Mouse (Mus musculus) small intestine, adult 2 months (tissue): ENCODE results near the gene Pitpnc1. TPM values are rescaled to one million over a fixed set of nuclear protein-coding genes. Genes with fewer than 3 reads are reported as not detected.

Experiments used
- H3K27ac ChIP-seq: fragments of 200-500 bp; 2 replicates; pipeline ENCODE4 v1.5.1; 2012; ENCODE audit warnings: low read depth, low read length, control low read depth, inconsistent platforms; ENCODE audit not compliant: insufficient read depth
- H3K27me3 ChIP-seq: fragments of 200-500 bp; 2 replicates; pipeline ENCODE4 v1.6.1; 2012; ENCODE audit warnings: mild to moderate bottlenecking, moderate library complexity, low read length, inconsistent platforms; ENCODE audit not compliant: control insufficient read depth, insufficient read depth
- H3K36me3 ChIP-seq: fragments of 200-500 bp; 2 replicates; pipeline ENCODE4 v1.6.1; 2012; ENCODE audit warnings: mild to moderate bottlenecking, low read length, control low read depth, inconsistent platforms; ENCODE audit not compliant: control insufficient read depth, insufficient read depth
- H3K4me1 ChIP-seq: fragments of 200-500 bp; 2 replicates; pipeline ENCODE4 v1.6.1; 2012; ENCODE audit warnings: low read length, inconsistent platforms, mixed read lengths; ENCODE audit not compliant: control insufficient read depth, insufficient read depth, insufficient read length
- H3K4me3 ChIP-seq: fragments of 200-500 bp; 2 replicates; pipeline ENCODE4 v1.5.1; 2012; ENCODE audit warnings: low read depth, mild to moderate bottlenecking, control low read depth, inconsistent platforms, low read length, moderate library complexity
- CTCF ChIP-seq: fragments of 200-500 bp; IDR thresholded peaks from 2 replicates; pipeline ENCODE4 v1.5.1; 2012; ENCODE audit warnings: low read depth, mild to moderate bottlenecking, control low read depth, inconsistent platforms, low read length, moderate library complexity, mixed read lengths; ENCODE audit not compliant: insufficient replicate concordance, insufficient read length; ENCODE audit errors: extremely low read depth
- POLR2A ChIP-seq: fragments of 200-500 bp; IDR thresholded peaks from 2 replicates; pipeline ENCODE4 v1.6.1; 2012; ENCODE audit warnings: low read depth, mild to moderate bottlenecking, control low read depth, inconsistent platforms, low read length, moderate library complexity
- WGBS: fragments of 180-500 bp; shearing (Covaris S2); methylation state at CpG from one replicate; pipeline ENCODE4 v1.1.7; 2018; 5-methylcytosine and 5-hydroxymethylcytosine counted together
- polyA plus RNA-seq: library from polyadenylated mRNA; depleted of rRNA; stranded (reverse); fragments of >200 nt; gene quantifications from 2 replicates; pipeline ENCODE4 v1.2.3, GENCODE M21; 2012

Gene Pitpnc1
- polyA plus RNA-seq, 1 experiment: 1.5 TPM

DNA sequence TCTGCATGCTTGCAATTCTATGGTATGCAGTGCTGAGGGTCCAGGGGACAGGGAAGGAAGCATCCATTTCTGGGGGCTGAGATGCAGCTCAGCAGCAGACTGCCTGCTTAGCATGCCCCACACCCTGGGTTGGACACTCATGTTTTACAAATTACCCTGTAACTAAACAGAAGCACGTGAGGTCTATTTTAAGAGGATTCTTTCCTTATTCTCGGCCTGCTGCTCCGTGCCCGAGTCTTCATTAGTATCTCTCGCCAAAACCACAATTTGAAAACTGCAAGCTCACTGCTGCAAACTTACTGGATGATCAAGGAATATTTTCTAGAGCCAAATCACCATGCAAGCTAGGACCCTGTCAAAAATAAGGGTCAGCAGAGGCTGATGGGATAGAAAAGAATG is 48.1 kb downstream of the Pitpnc1 start:
- 59% methylated on average over 5 of the region's 5 CpGs for WGBS
- Histone ChIP-seq H3K4me3 (no peak overlapping the region), H3K27ac (no peak overlapping the region), H3K27me3 (no peaks in the 10 kb centered on the region), H3K4me1 (no peaks in the 10 kb centered on the region), H3K36me3 (no peaks in the 10 kb centered on the region)
- no peak for TF ChIP-seq POLR2A

- Histone ChIP-seq H3K4me1 (no peaks in the 10 kb centered on the region), H3K27ac (peak overlapping the region; percentile 22; the same call in 1 of the 2 replicates), H3K4me3 (no peak overlapping the region), H3K36me3 (no peaks in the 10 kb centered on the region), H3K27me3 (no peaks in the 10 kb centered on the region)
- WGBS: 41% methylated on average over 5 of the region's 5 CpGs
- no peak for TF ChIP-seq CTCF
- TF ChIP-seq POLR2A: no peak
Measured at GRCm38 (mm10) chr11:107421751-107422355, 48.6 kb downstream of the Pitpnc1 start.

- no peaks in the 10 kb centered on the region for H3K27me3 ChIP-seq
- H3K4me3 ChIP-seq: no peak overlapping the region
- H3K27ac ChIP-seq: no peak overlapping the region
- no peaks in the 10 kb centered on the region for H3K36me3 ChIP-seq
- TF ChIP-seq POLR2A (no peak), CTCF (no peak)
- WGBS: 60% methylated on average over 7 of the region's 7 CpGs
- no peaks in the 10 kb centered on the region for H3K4me1 ChIP-seq
Measured at GRCm38 (mm10) chr11:107419925-107420324, 50.6 kb downstream of the Pitpnc1 start.

DNA sequence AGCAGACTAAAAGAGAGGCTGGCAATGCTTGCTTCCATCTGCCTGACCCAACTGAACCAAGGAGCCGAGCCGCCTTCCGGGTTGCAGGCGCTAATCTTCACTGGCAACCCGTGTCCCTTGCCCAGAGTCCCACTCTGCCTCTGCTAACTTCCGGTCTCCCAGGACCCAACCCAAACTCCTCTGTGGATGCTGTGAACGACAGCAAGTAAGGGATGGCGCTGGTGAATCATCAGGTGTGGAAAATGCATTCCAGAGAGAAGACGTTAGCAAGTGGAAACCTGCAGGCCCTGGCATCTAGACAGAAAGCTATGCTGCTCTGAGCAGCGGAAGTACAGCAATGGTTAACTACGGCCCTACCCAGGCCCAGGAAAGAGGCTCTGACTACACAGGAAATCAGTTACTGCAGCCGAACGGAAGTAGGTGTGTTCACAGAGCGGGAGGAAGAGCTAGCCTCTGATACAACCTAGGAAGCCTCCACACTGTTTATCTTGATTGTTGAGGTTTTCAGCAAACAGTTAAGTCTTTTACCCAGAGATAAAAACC is 53.4 kb downstream of the Pitpnc1 start:
- Histone ChIP-seq H3K27ac (peak overlapping the region; percentile 80), H3K4me3 (peak overlapping the region; percentile 39), H3K4me1 (no peaks in the 10 kb centered on the region), H3K36me3 (no peaks in the 10 kb centered on the region), H3K27me3 (no peaks in the 10 kb centered on the region)
- 62% methylated on average over 14 of the region's 14 CpGs for WGBS
- no peak for TF ChIP-seq CTCF
- no peak for TF ChIP-seq POLR2A

GRCm38 (mm10) chr11:107416561-107416926 is 54.0 kb downstream of the Pitpnc1 start:
- Histone ChIP-seq H3K4me1 (no peaks in the 10 kb centered on the region), H3K36me3 (no peaks in the 10 kb centered on the region), H3K4me3 (no peak overlapping the region), H3K27me3 (no peaks in the 10 kb centered on the region), H3K27ac (peak overlapping the region; percentile 80)
- TF ChIP-seq CTCF: no peak
- TF ChIP-seq POLR2A: no peak
- 62% methylated on average over 4 of the region's 4 CpGs for WGBS

GRCm38 (mm10) chr11:107415901-107416560 is 54.5 kb downstream of the Pitpnc1 start:
- H3K36me3 ChIP-seq: no peaks in the 10 kb centered on the region

GRCm38 (mm10) chr11:107414996-107415747 is 55.3 kb downstream of the Pitpnc1 start:
- Histone ChIP-seq H3K27ac (no peak overlapping the region), H3K4me3 (no peak overlapping the region), H3K36me3 (no peaks in the 10 kb centered on the region), H3K4me1 (no peaks in the 10 kb centered on the region), H3K27me3 (no peaks in the 10 kb centered on the region)
- 92% methylated on average over 11 of the region's 11 CpGs for WGBS
- TF ChIP-seq POLR2A: no peak
- TF ChIP-seq CTCF: no peak

More at GRCm38 (mm10) chr11:107415901-107416560, 54.5 kb downstream of the Pitpnc1 start:
- Histone ChIP-seq H3K27me3 (no peaks in the 10 kb centered on the region), H3K4me1 (no peaks in the 10 kb centered on the region), H3K4me3 (no peak overlapping the region), H3K27ac (peak overlapping the region; percentile 80; the same call in 1 of the 2 replicates)
- WGBS: 83% methylated on average over 10 of the region's 10 CpGs
- TF ChIP-seq POLR2A (no peak), CTCF (no peak)
